Mouse (Mus musculus) limb, embryonic 11.5 days (tissue): ENCODE measurements around the gene Adarb1. TPM values are rescaled to one million over a fixed set of nuclear protein-coding genes. Genes with fewer than 3 reads are reported as not detected.

Experiments
- ATAC-seq: fragments of 200-750 bp; cut with Nextera tagmentation; 2 replicates; pipeline ENCODE4 v1.8.0; 2017; ENCODE audit warnings: low read depth; ENCODE audit not compliant: insufficient number of reproducible peaks, low FRiP score, low TSS enrichment
- DNase-seq: peaks from one replicate; pipeline ENCODE4 v3.0.0-alpha.2; 2015; ENCODE audit warnings: low spot score
- H3K27ac ChIP-seq: fragments of 300-500 bp; sonication (generic); replicated peaks from 2 replicates; pipeline ENCODE4 v1.5.1; 2014; ENCODE audit warnings: low read depth, mild to moderate bottlenecking, low read length
- H3K27me3 ChIP-seq: fragments of 300-500 bp; sonication (generic); 2 replicates; pipeline ENCODE4 v1.6.1; 2014; ENCODE audit warnings: mild to moderate bottlenecking, low read length, mixed read lengths; ENCODE audit not compliant: control insufficient read depth, insufficient read depth
- H3K36me3 ChIP-seq: fragments of 300-500 bp; sonication (generic); 2 replicates; pipeline ENCODE4 v1.6.1; 2014; ENCODE audit warnings: mild to moderate bottlenecking, low read length, moderate library complexity, mixed read lengths; ENCODE audit not compliant: control insufficient read depth, insufficient read depth
- H3K4me1 ChIP-seq: fragments of 300-500 bp; sonication (generic); 2 replicates; pipeline ENCODE4 v1.6.1; 2014; ENCODE audit warnings: low read length, mixed read lengths; ENCODE audit not compliant: control insufficient read depth, insufficient read depth
- H3K4me2 ChIP-seq: fragments of 300-500 bp; sonication (generic); 2 replicates; pipeline ENCODE4 v1.6.1; 2014; ENCODE audit warnings: low read depth, mild to moderate bottlenecking, moderate library complexity; ENCODE audit not compliant: severe bottlenecking
- H3K4me3 ChIP-seq: fragments of 300-500 bp; sonication (generic); 2 replicates; pipeline ENCODE4 v1.5.1; 2014; ENCODE audit warnings: low read depth, low read length
- H3K9ac ChIP-seq: fragments of 300-500 bp; sonication (generic); 2 replicates; pipeline ENCODE4 v1.6.1; 2014; ENCODE audit warnings: mild to moderate bottlenecking, low read length
- H3K9me3 ChIP-seq: fragments of 300-500 bp; sonication (generic); 2 replicates; pipeline ENCODE4 v1.6.1; 2016; ENCODE audit warnings: low read length; ENCODE audit not compliant: control insufficient read depth
- WGBS: fragments of 180-500 bp; shearing (Covaris S2); extraction: QIAGEN DNeasy Blood & Tissue Kit; methylation state at CpG from one replicate; pipeline ENCODE4 v1.1.7; 2014; 5-methylcytosine and 5-hydroxymethylcytosine counted together
- polyA plus RNA-seq: library from polyadenylated mRNA; unstranded; fragments of >200 nt; fragmentation: Nextera tagmentation; extraction: Ambion mirVana; gene quantifications from 2 replicates; pipeline ENCODE4 v1.2.1, GENCODE M21; 2014

Adarb1 gene
- polyA plus RNA-seq, 1 experiment from 2014 or later: 4.0 TPM

GRCm38 (mm10) chr10:77273798-77274197, 144.3 kb downstream of the Adarb1 start:
- ATAC-seq (no peak), DNase-seq (no peak)
- Histone ChIP-seq H3K4me1 (no peaks in the 10 kb centered on the region), H3K4me2 (no peak overlapping the region), H3K9ac (no peak overlapping the region), H3K27me3 (no peaks in the 10 kb centered on the region), H3K9me3 (no peaks in the 10 kb centered on the region), H3K36me3 (peaks cover 5% of the 10 kb centered on the region; the same call in 1 of the 2 replicates), H3K4me3 (no peak overlapping the region), H3K27ac (no peak overlapping the region)

DNA sequence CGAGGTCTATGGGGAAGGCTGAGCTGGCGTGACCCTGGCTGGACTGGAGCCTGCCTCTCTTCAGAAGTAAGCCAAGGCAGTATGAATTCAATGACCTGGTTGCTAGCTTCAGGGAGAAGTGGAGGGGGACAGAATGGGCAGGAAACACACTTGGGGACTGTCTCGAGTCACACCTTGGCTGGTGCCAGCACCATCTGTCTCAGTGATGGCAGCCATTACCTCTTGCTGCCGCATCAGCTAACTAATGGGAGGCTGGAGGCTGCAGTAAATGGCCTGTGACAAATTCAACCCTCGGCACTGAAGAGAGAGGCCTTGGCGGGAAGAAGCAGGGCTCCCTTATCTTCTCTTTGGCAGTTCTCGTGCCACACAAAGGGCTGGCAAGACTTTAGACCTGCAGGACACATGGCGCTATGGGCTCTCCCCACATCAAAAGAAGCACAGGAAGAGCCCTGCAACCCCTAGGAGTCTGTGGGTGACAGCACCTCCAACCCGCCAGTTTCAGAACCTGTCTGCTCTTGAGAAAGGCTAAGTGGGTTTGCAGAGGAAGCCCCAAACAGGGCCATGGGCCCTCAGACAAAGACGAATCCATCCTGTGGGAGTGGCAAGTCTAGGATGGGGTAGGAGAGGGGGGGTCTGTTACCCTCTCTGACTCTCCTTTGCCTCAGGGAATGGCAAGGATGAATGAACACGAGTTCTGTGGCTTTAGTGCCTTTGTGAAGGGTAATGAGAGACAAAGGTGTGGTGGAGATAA, 144.9 kb downstream of the Adarb1 start:
- Histone ChIP-seq H3K27me3 (no peaks in the 10 kb centered on the region), H3K4me2 (no peak overlapping the region), H3K27ac (no peak overlapping the region), H3K9me3 (no peaks in the 10 kb centered on the region), H3K36me3 (peaks cover 11% of the 10 kb centered on the region), H3K4me3 (no peak overlapping the region), H3K9ac (no peak overlapping the region), H3K4me1 (no peaks in the 10 kb centered on the region)
- whole genome bisulfite sequencing: 57% methylated on average over 11 of the region's 11 CpGs
- ATAC-seq: no peak
- no peak for DNase-seq

DNA sequence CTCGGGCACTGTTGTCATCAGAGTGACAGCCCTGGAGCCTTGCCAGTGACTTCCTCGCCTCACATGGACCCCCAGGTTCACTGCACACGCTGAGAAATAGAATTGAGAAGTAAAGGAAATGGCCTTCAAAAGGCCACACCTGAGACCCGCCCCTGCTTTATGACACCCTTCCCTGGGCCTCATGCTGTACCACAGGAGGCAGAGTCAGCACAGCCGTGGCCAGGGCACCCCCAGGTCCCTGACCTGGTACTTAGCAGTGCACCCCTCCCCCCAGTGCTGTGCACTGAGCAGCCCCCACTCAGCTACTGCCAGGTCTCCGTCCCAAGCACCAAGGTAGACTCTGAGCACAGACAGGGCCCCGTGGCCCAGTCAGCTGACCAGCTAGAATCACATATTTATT, 148.9 kb downstream of the Adarb1 start:
- H3K27me3 ChIP-seq: no peaks in the 10 kb centered on the region
- no peak overlapping the region for H3K27ac ChIP-seq
- H3K4me3 ChIP-seq: no peak overlapping the region
- no peak for DNase-seq
- H3K36me3 ChIP-seq: peaks cover 24% of the 10 kb centered on the region
- H3K9me3 ChIP-seq: no peaks in the 10 kb centered on the region
- WGBS: 87% methylated on average over 7 of the region's 7 CpGs
- H3K4me2 ChIP-seq: no peak overlapping the region
- ATAC-seq: no peak
- no peaks in the 10 kb centered on the region for H3K4me1 ChIP-seq
- H3K9ac ChIP-seq: no peak overlapping the region

- H3K4me3 ChIP-seq: no peak overlapping the region
- ATAC-seq (no peak), DNase-seq (no peak)
- H3K36me3 ChIP-seq: peaks cover 33% of the 10 kb centered on the region
- no peaks in the 10 kb centered on the region for H3K9me3 ChIP-seq
- no peak overlapping the region for H3K9ac ChIP-seq
- no peaks in the 10 kb centered on the region for H3K4me1 ChIP-seq
- no peaks in the 10 kb centered on the region for H3K27me3 ChIP-seq
- 93% methylated on average over 14 of the region's 14 CpGs for WGBS
- H3K4me2 ChIP-seq: no peak overlapping the region
- no peak overlapping the region for H3K27ac ChIP-seq
Observed at GRCm38 (mm10) chr10:77267027-77267426, 151.0 kb downstream of the Adarb1 start.

- Histone ChIP-seq H3K27me3 (no peaks in the 10 kb centered on the region), H3K27ac (no peak overlapping the region), H3K4me1 (no peaks in the 10 kb centered on the region), H3K9me3 (no peaks in the 10 kb centered on the region), H3K9ac (no peak overlapping the region), H3K4me3 (no peak overlapping the region), H3K4me2 (no peak overlapping the region), H3K36me3 (peaks cover 37% of the 10 kb centered on the region)
- WGBS: 93% methylated on average over 8 of the region's 8 CpGs
- DNase-seq: no peak
- no peak for ATAC-seq
Observed at GRCm38 (mm10) chr10:77266281-77266680, 151.8 kb downstream of the Adarb1 start.

- Histone ChIP-seq H3K9ac (no peak overlapping the region), H3K4me3 (0 out of 2 replicates have a peak overlapping the region, but pooled peaks have one; percentile 3), H3K36me3 (peaks cover 19% of the 10 kb centered on the region), H3K9me3 (no peaks in the 10 kb centered on the region), H3K27ac (no peak overlapping the region), H3K4me2 (peak overlapping the region; percentile 74), H3K27me3 (no peaks in the 10 kb centered on the region), H3K4me1 (0 out of 2 replicates have a peak, but pooled peaks cover 3% of the 10 kb centered on the region)
- no peak for DNase-seq
- 89% methylated on average over 17 of the region's 17 CpGs for WGBS
- ATAC-seq: no peak
Observed at GRCm38 (mm10) chr10:77260166-77260875, 157.7 kb downstream of the Adarb1 start.

GRCm38 (mm10) chr10:77258704-77259621, 159.1 kb downstream of the Adarb1 start, which contains the start of gene Pofut2:
Gene Pofut2 (plus strand): TSS chr10:77259218.
- Histone ChIP-seq H3K27me3 (no peaks in the 10 kb centered on the region), H3K4me3 (peak within 1 kb of the TSS; percentile 90), H3K4me1 (0 out of 2 replicates have a peak, but pooled peaks cover 3% of the 10 kb centered on the region), H3K4me2 (peak within 1 kb of the TSS; percentile 74), H3K36me3 (peaks cover 12% of the 10 kb centered on the region), H3K9me3 (no peaks in the 10 kb centered on the region), H3K27ac (peak within 1 kb of the TSS; percentile 75), H3K9ac (peak within 1 kb of the TSS; percentile 82)
- peak; percentile 98 for ATAC-seq
- peak; percentile 98 for DNase-seq
- WGBS: under 1% methylated on average over 81 of the region's 81 CpGs
